Mouse (Mus musculus) lung, postnatal 36 days (tissue): ENCODE data around the gene Maats1.

Experiments used
- DNase-seq: peaks from one replicate; pipeline ENCODE4 v3.0.0; 2022; ENCODE audit warnings: mixed read lengths

Maats1 gene

GRCm38 (mm10) chr16:38341396-38342324 is at the start of gene Maats1:
Gene Maats1 (minus strand): TSS chr16:38342143.
- peak; percentile 90 for DNase-seq

GRCm38 (mm10) chr16:38390322-38390721 is 48.4 kb upstream of the Maats1 start:
- no peak for DNase-seq

DNA sequence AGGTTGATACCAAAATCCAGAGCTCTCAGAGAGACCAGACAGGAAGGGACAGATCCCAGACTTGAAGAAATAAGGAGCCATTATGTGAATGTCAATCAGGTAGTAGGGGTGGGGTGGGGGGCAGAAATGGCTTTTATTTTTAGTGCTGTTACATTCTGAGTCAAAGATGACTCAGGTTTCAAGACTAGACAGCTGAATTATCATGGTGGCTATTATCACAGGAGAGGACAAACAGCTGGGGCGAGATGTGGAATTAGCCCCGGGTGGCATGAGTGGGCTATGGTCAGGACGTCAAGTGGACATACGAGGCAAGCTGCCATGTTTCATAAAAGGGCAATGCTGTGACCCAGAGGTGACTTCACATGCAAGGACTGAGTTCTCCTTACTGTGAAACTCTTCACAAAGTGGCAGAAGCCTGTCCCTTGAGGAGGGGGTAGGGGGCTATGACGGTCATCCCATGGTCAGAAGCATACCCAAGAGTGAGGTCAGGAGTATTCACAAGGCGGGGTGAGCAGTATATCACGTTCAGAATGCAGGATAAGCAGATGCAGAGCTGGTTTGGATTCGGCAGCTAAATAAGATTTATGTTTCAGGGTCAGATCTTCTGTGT is 47.4 kb upstream of the Maats1 start:
- no peak for DNase-seq

DNA sequence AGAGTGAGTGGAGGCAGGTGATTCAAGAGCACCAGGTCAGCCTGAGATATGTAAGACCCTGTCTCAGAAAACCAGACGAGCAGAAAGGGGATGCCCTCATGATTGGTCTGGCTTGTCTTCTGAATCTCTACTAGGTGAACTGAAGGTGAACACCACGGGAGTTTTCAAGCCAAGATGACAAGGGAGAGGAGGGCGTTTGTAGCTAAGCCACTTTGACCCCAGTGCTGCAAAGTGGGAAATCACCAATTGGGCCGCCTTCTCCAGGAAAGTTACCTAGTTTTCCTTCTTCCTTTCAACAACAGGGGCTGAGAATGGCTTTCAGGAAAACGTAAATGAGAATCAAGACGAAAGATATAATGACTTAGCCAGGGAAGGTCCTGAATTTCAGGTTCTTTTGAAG is 46.8 kb upstream of the Maats1 start:
- DNase-seq, result no peak

DNA sequence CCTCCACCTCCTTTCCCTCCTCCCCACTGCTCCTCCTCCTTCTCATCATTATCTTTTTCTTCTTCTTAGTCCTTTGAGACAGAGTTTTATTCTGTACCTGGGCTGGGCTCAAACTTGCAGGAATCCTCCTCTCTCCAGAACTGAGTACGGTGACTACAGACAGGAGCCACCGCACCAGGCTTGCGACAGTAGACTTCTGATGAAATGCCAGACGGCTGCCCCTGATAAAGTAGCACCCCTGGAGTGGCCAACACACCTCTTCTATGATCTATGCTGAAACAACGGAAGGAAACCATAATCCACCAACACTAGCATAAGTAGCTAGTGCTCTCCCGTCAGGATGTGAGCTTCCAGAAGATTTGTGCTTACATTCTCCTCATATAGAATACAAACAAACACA is 45.4 kb upstream of the Maats1 start:
- DNase-seq, result no peak

DNA sequence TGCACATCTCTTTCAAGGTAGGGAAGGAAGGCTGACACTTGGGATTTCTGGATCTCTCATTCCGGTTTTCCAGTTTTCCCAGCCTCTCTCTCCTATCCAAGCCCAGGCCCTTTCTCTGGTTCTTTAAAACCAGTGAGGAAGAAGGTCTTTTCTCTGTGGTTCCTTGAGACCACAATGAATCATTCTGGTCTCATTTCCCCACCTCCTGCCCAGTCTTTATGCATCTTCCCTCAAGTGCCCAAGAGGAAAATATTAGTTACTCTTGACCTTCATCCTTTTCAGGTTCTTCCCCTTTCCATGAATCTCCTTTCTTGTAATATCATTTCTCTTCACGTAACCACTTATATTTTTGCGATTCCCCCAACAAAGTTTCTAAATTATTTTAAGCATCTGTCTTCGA is 43.8 kb upstream of the Maats1 start:
- DNase-seq, result no peak

GRCm38 (mm10) chr16:38385184-38385634 is 43.3 kb upstream of the Maats1 start:
- DNase-seq, result no peak

GRCm38 (mm10) chr16:38383683-38384082 is 41.7 kb upstream of the Maats1 start:
- DNase-seq, result no peak

- DNase-seq, result no peak
Measured at GRCm38 (mm10) chr16:38379926-38380325, 38.0 kb upstream of the Maats1 start.

- DNase-seq, result no peak
Measured at GRCm38 (mm10) chr16:38379493-38379892, 37.5 kb upstream of the Maats1 start.

DNA sequence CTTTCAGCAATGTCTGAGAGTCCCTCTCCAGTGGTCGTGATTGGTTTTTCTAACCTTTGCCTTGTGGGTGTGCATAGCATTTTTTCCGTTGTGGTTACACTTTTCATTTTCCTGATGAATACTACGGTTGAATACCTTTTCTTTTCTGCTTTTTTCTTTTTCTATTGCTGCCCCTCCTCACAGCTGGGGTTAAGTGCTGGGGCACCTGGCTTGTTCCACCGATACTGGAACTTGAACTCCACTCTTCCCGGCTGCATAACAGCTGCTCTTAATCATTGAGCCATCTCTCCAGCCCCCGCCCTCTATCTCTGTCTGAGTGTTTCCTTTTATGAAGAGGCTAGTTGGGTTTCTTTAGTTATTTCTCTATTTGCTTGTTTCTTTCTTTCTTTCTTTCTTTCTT is 37.1 kb upstream of the Maats1 start:
- DNase-seq, result no peak

GRCm38 (mm10) chr16:38378591-38378990 is 36.6 kb upstream of the Maats1 start:
- no peak for DNase-seq

- no peak for DNase-seq
Measured at GRCm38 (mm10) chr16:38377546-38377945, 35.6 kb upstream of the Maats1 start.

GRCm38 (mm10) chr16:38376841-38377249 is 34.9 kb upstream of the Maats1 start:
- DNase-seq, result no peak

GRCm38 (mm10) chr16:38376163-38376840 is 34.4 kb upstream of the Maats1 start:
- peak; percentile 57 for DNase-seq

- no peak for DNase-seq
Measured at GRCm38 (mm10) chr16:38375182-38375581, 33.2 kb upstream of the Maats1 start.

GRCm38 (mm10) chr16:38374379-38375140 is 32.6 kb upstream of the Maats1 start:
- DNase-seq, result no peak

DNA sequence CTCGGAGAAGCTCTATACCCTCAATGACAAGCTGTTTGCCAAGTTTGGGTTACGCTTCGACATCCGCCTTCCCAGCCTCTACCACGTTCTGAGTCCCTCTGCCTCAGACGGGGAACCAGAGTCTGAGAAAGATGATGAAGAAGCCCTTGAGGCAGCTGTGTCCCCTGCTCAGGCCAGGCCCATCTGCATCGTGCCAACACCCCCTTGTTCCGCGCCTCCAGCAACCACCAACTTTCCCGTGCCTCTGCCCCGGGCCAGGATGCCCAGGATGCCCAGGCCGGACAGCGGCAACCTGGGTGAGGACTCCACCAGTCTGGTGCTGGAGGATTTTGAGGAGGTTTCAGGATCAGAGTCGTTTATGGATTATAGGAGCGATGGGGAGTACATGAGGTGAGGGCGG is 32.0 kb upstream of the Maats1 start:
- DNase-seq, result no peak

DNA sequence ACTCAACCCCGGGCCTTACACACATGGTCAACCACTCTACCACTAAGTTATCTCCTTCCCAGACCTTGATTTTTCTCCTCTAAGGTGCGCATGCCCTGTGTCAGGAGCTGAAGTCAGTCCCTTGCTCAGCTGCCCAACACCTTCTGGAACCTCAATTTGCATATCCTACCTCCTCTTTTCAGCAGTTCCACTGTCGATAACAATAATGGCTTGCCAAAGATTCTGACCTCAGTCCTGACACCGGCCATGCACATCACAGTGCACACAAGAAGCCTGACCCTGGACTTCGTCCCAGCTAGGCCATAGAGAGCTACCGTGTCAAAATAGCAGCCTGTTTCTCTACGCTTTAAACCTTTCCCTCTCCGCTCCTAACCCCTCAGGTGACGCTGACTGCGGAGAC is 31.5 kb upstream of the Maats1 start:
- no peak for DNase-seq

DNA sequence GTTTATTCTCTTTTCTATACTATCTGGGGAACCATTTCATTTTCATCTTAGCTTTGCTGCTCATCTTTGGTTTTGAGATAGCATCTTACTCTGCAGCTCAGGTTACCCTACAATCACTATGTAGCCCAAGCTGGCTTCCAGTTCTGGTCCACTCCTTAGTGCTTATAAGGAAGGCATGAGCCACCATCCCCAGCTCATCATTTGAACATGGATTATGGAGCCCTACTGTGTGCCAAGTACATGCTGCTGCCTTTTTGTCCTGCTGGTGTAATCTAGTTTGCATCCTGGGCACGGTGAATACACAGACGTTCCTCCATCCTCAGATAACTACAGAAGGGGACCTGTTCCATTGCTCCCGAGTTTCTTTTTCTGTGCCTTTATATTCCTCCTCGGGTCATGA is 30.9 kb upstream of the Maats1 start:
- DNase-seq, result no peak

- DNase-seq, result no peak
Measured at GRCm38 (mm10) chr16:38371705-38372296, 29.9 kb upstream of the Maats1 start.

GRCm38 (mm10) chr16:38370633-38371374 is 28.9 kb upstream of the Maats1 start:
- no peak for DNase-seq
